Mouse (Mus musculus): ENCODE measurements around the gene Lbp. TPM values are rescaled to one million over a fixed set of nuclear protein-coding genes. Genes with fewer than 3 reads are reported as not detected.

Gene Lbp
- total RNA-seq, 2 experiments from 2014 or later, result 6.2 to 7.0 TPM

- no peak for DNase-seq
Measured at GRCm38 (mm10) chr2:158313089-158313488, 6.8 kb downstream of the Lbp start.

- peak in 1 of 2 experiments; percentile 33 for DNase-seq
Measured at GRCm38 (mm10) chr2:158316371-158316770, 10.1 kb downstream of the Lbp start.

GRCm38 (mm10) chr2:158317026-158317425, 10.7 kb downstream of the Lbp start:
- DNase-seq, result peak; percentile 31 to 47

- DNase-seq, result no peak
Measured at GRCm38 (mm10) chr2:158321596-158321995, 15.3 kb downstream of the Lbp start.

GRCm38 (mm10) chr2:158322845-158323244, 16.6 kb downstream of the Lbp start:
- DNase-seq, result no peak

- peak; percentile 27 to 28 for DNase-seq
Measured at GRCm38 (mm10) chr2:158324531-158325190, 18.4 kb downstream of the Lbp start.

GRCm38 (mm10) chr2:158325609-158326008, 19.3 kb downstream of the Lbp start:
- DNase-seq, result no peak

- no peak for DNase-seq
Measured at GRCm38 (mm10) chr2:158334356-158334755, 28.1 kb downstream of the Lbp start.

GRCm38 (mm10) chr2:158337698-158338097, 31.4 kb downstream of the Lbp start:
- no peak for DNase-seq

GRCm38 (mm10) chr2:158339948-158340564, 33.8 kb downstream of the Lbp start:
- DNase-seq, result peak in 1 of 2 experiments; percentile 75

GRCm38 (mm10) chr2:158341324-158341723, 35.0 kb downstream of the Lbp start:
- no peak for DNase-seq

GRCm38 (mm10) chr2:158343495-158343894, 37.2 kb downstream of the Lbp start:
- no peak for DNase-seq

- DNase-seq, result no peak
Measured at GRCm38 (mm10) chr2:158346467-158346866, 40.2 kb downstream of the Lbp start.

- DNase-seq, result peak; percentile 52 to 82
Measured at GRCm38 (mm10) chr2:158347868-158348267, 41.6 kb downstream of the Lbp start.

GRCm38 (mm10) chr2:158352801-158353520, 46.7 kb downstream of the Lbp start:
- DNase-seq, result no peak

- peak in 1 of 2 experiments; percentile 11 for DNase-seq
Measured at GRCm38 (mm10) chr2:158354348-158355114, 48.2 kb downstream of the Lbp start.

- no peak for DNase-seq
Measured at GRCm38 (mm10) chr2:158355238-158355637, 48.9 kb downstream of the Lbp start.

GRCm38 (mm10) chr2:158356121-158356520, 49.8 kb downstream of the Lbp start:
- no peak for DNase-seq

GRCm38 (mm10) chr2:158359757-158360620, 53.7 kb downstream of the Lbp start:
- no peak for DNase-seq

GRCm38 (mm10) chr2:158360873-158361677, 54.8 kb downstream of the Lbp start:
- DNase-seq, result peak; percentile 87

All from heart, adult 18-20 months (tissue).